Mouse (Mus musculus) heart, adult 2 months (tissue): Measurements from ENCODE around the gene Asb10. TPM values are rescaled to one million over a fixed set of nuclear protein-coding genes. Genes with fewer than 3 reads are reported as not detected.
"Not testable (repeated sequence)": the region's sequence is repeated elsewhere in the genome, so short reads cannot be mapped to it uniquely, and the experiment has no call there.

Experiments
- DNase-seq, 2 experiments: peaks; one replicate each; pipeline ENCODE4 v3.0.0; 2021
- H3K27ac ChIP-seq: fragments of 200-600 bp; 2 replicates; pipeline ENCODE4 v1.8.1; 2022
- H3K27me3 ChIP-seq: fragments of 200-500 bp; 2 replicates; pipeline ENCODE4 v1.6.1; 2012; ENCODE audit warnings: mild to moderate bottlenecking, low read length, inconsistent platforms, mixed read lengths; ENCODE audit not compliant: control insufficient read depth, insufficient read depth
- H3K36me3 ChIP-seq: fragments of 200-500 bp; 2 replicates; pipeline ENCODE4 v1.6.1; 2012; ENCODE audit warnings: low read length, inconsistent platforms; ENCODE audit not compliant: control insufficient read depth, insufficient read depth
- H3K4me1 ChIP-seq: fragments of 200-500 bp; 2 replicates; pipeline ENCODE4 v1.6.1; 2011; ENCODE audit warnings: low read length; ENCODE audit not compliant: control insufficient read depth, insufficient read depth
- H3K4me3 ChIP-seq: fragments of 200-600 bp; 2 replicates; pipeline ENCODE4 v1.8.1; 2022
- H3K79me2 ChIP-seq: fragments of 200-500 bp; replicated peaks from 2 replicates; pipeline ENCODE4 v1.6.1; 2012; ENCODE audit warnings: mild to moderate bottlenecking, inconsistent platforms, low read length, moderate library complexity, mixed read lengths; ENCODE audit not compliant: control insufficient read depth, insufficient read depth
- H3K9ac ChIP-seq: fragments of 200-500 bp; 2 replicates; pipeline ENCODE4 v1.6.1; 2012; ENCODE audit warnings: low read depth, mild to moderate bottlenecking, control low read depth, inconsistent platforms, low read length, mixed read lengths
- CTCF ChIP-seq: fragments of 200-600 bp; IDR thresholded peaks from 2 replicates; pipeline ENCODE4 v1.8.1; 2022; ENCODE audit warnings: antibody characterized with exemption, mild to moderate bottlenecking, moderate library complexity
- EP300 ChIP-seq: fragments of 200-500 bp; IDR thresholded peaks from 2 replicates; pipeline ENCODE4 v1.6.1; 2011; ENCODE audit warnings: low read depth, low read length, control low read depth; ENCODE audit not compliant: insufficient read depth
- POLR2A ChIP-seq: fragments of 200-500 bp; IDR thresholded peaks from 2 replicates; pipeline ENCODE4 v1.6.1; 2011; ENCODE audit warnings: mild to moderate bottlenecking, low read depth, low read length, control low read depth; ENCODE audit not compliant: insufficient read depth
- WGBS: fragments of 180-500 bp; shearing (Covaris S2); methylation state at CpG from one replicate; pipeline ENCODE4 v1.1.7; 2018; 5-methylcytosine and 5-hydroxymethylcytosine counted together
- intact Hi-C: fragments of 180-260 bp; cut with DNase I; formaldehyde crosslinking; loops from one replicate; pipeline ENCODE4 v1.15.1; 2025
- polyA plus RNA-seq: library from polyadenylated mRNA; depleted of rRNA; stranded (reverse); fragments of >200 nt; gene quantifications from 2 replicates; pipeline ENCODE4 v1.2.3, GENCODE M21; 2012
- total RNA-seq, 2 experiments: library from RNA; stranded (reverse); gene quantifications; 2 replicates each; pipeline ENCODE4 v1.2.3; 2021

Gene Asb10
- total and polyA plus RNA-seq, 3 experiments: 80.8 to 138 (median 93.5) TPM

GRCm38 (mm10) chr5:24578109-24578963 lies 37.6 kb upstream of the Asb10 start:
- Histone ChIP-seq H3K27me3 (no peaks in the 10 kb centered on the region), H3K36me3 (no peaks in the 10 kb centered on the region), H3K27ac (peak overlapping the region; percentile 88), H3K9ac (peak overlapping the region; percentile 73; the same call in 1 of the 2 replicates), H3K4me3 (peak overlapping the region; percentile 60), H3K79me2 (0 out of 2 replicates have a peak, but pooled peaks cover 2% of the 10 kb centered on the region), H3K4me1 (peaks cover 4% of the 10 kb centered on the region)
- TF ChIP-seq CTCF (0 out of 2 replicates have a peak, but pooled peaks have one; percentile 9), EP300 (no peak)
- no peak for DNase-seq
- 35% methylated on average over 6 of the region's 6 CpGs for WGBS
- intact Hi-C loops: loop anchor here (5.0 kb wide), 2 partner anchors 36 to 156 kb away; partner anchors contain the start of genes Asb10, Cdk5 and Slc4a2

GRCm38 (mm10) chr5:24577183-24577929 lies 36.6 kb upstream of the Asb10 start, which contains the start of gene Abcf2:
Gene Abcf2 (minus strand): TSS chr5:24577467.
- peak; percentile 63; the same call in 1 of the 2 replicates for TF ChIP-seq EP300
- TF ChIP-seq CTCF: peak; percentile 29
- TF ChIP-seq POLR2A: peak; percentile 98

GRCm38 (mm10) chr5:24576801-24577182 lies 36.0 kb upstream of the Asb10 start:
- intact Hi-C loops: loop anchor here (1.0 to 5.0 kb wide), 4 partner anchors 10 to 154 kb away; partner anchors contain the start of genes Asb10, Cdk5, Chpf2 and Slc4a2
- no peak for TF ChIP-seq POLR2A
- no peak for TF ChIP-seq EP300
- TF ChIP-seq CTCF: no peak
- Histone ChIP-seq H3K36me3 (no peaks in the 10 kb centered on the region), H3K27ac (peak overlapping the region; percentile 83), H3K79me2 (0 out of 2 replicates have a peak, but pooled peaks cover 2% of the 10 kb centered on the region), H3K4me1 (peaks cover 4% of the 10 kb centered on the region), H3K27me3 (no peaks in the 10 kb centered on the region), H3K4me3 (peak overlapping the region; percentile 86), H3K9ac (peak overlapping the region; percentile 47)
- 1% methylated on average over 32 of the region's 32 CpGs for WGBS
- no peak for DNase-seq

More at GRCm38 (mm10) chr5:24577183-24577929, 36.6 kb upstream of the Asb10 start, which contains the start of gene Abcf2:
- peak within 1 kb of the TSS; percentile 86 for H3K4me3 ChIP-seq
- peak within 1 kb of the TSS; percentile 73 for H3K9ac ChIP-seq
- peaks cover 4% of the 10 kb centered on the region for H3K4me1 ChIP-seq
- WGBS: under 1% methylated on average over 48 of the region's 48 CpGs
- peak within 1 kb of the TSS; percentile 88 for H3K27ac ChIP-seq
- H3K79me2 ChIP-seq: 0 out of 2 replicates have a peak, but pooled peaks cover 2% of the 10 kb centered on the region
- DNase-seq: peak; percentile 100
- H3K36me3 ChIP-seq: no peaks in the 10 kb centered on the region
- no peaks in the 10 kb centered on the region for H3K27me3 ChIP-seq
- intact Hi-C loops: loop anchor here (1.0 to 5.0 kb wide), 4 partner anchors 9 to 155 kb away; partner anchors contain the start of genes Asb10, Cdk5, Chpf2 and Slc4a2

GRCm38 (mm10) chr5:24575948-24576347 lies 35.2 kb upstream of the Asb10 start:
- TF ChIP-seq CTCF (no peak), EP300 (no peak), POLR2A (no peak)
- H3K4me1 ChIP-seq: peaks cover 4% of the 10 kb centered on the region
- H3K79me2 ChIP-seq: 0 out of 2 replicates have a peak, but pooled peaks cover 2% of the 10 kb centered on the region
- intact Hi-C loops: loop anchor here (2.0 to 5.0 kb wide), 3 partner anchors 27 to 154 kb away; partner anchors contain the start of genes Asb10, Cdk5 and Slc4a2
- H3K4me3 ChIP-seq: no peak overlapping the region
- H3K36me3 ChIP-seq: no peaks in the 10 kb centered on the region
- DNase-seq: no peak
- H3K9ac ChIP-seq: no peak overlapping the region
- WGBS: 78% methylated on average over 1 of the region's 1 CpGs
- no peaks in the 10 kb centered on the region for H3K27me3 ChIP-seq
- H3K27ac ChIP-seq: no peak overlapping the region

GRCm38 (mm10) chr5:24556709-24557108 lies 15.9 kb upstream of the Asb10 start, which contains the start of gene 4931409K22Rik:
Gene 4931409K22Rik (minus strand): TSS chr5:24556809.
- Histone ChIP-seq H3K27me3 (no peaks in the 10 kb centered on the region), H3K9ac (no peak within 1 kb of the TSS), H3K4me1 (no peaks in the 10 kb centered on the region), H3K4me3 (no peak within 1 kb of the TSS), H3K27ac (no peak within 1 kb of the TSS), H3K36me3 (no peaks in the 10 kb centered on the region), H3K79me2 (no peaks in the 10 kb centered on the region)
- DNase-seq: no peak
- no peak for TF ChIP-seq EP300
- TF ChIP-seq CTCF: no peak
- no peak for TF ChIP-seq POLR2A
- 68% methylated on average over 2 of the region's 2 CpGs for WGBS
- intact Hi-C loops: no loop called here

- H3K4me1 ChIP-seq, intact Hi-C loops, H3K27me3 ChIP-seq, H3K79me2 ChIP-seq, H3K4me3 ChIP-seq, H3K9ac ChIP-seq, DNase-seq, H3K36me3 ChIP-seq, H3K27ac ChIP-seq: not testable (repeated sequence)
- WGBS: 94% methylated on average over 7 of the region's 7 CpGs
Observed at GRCm38 (mm10) chr5:24555335-24555734, 14.6 kb upstream of the Asb10 start.
